Mouse (Mus musculus) spleen, adult 2 months (tissue): Measurements from ENCODE around the gene Bbof1.

Source experiments
- CTCF ChIP-seq: fragments of 200-500 bp; IDR thresholded peaks from 2 replicates; pipeline ENCODE4 v1.5.1; 2011; ENCODE audit warnings: mild to moderate bottlenecking, inconsistent platforms; ENCODE audit not compliant: insufficient read depth, insufficient read length, insufficient replicate concordance; ENCODE audit errors: extremely low read depth
- POLR2A ChIP-seq: fragments of 200-500 bp; IDR thresholded peaks from 2 replicates; pipeline ENCODE4 v1.6.1; 2011; ENCODE audit warnings: low read depth, low read length, inconsistent platforms

GRCm38 (mm10) chr12:84399135-84399534 lies 9.7 kb upstream of the Bbof1 start:
- TF ChIP-seq CTCF (no peak), POLR2A (no peak)
